Mouse (Mus musculus) spleen, adult 2 months (tissue): ENCODE measurements around the gene Lim2.

Experiments used
- CTCF ChIP-seq: fragments of 200-500 bp; IDR thresholded peaks from 2 replicates; pipeline ENCODE4 v1.5.1; 2011; ENCODE audit warnings: mild to moderate bottlenecking, inconsistent platforms; ENCODE audit not compliant: insufficient read depth, insufficient read length, insufficient replicate concordance; ENCODE audit errors: extremely low read depth
- POLR2A ChIP-seq: fragments of 200-500 bp; IDR thresholded peaks from 2 replicates; pipeline ENCODE4 v1.6.1; 2011; ENCODE audit warnings: low read depth, low read length, inconsistent platforms

DNA sequence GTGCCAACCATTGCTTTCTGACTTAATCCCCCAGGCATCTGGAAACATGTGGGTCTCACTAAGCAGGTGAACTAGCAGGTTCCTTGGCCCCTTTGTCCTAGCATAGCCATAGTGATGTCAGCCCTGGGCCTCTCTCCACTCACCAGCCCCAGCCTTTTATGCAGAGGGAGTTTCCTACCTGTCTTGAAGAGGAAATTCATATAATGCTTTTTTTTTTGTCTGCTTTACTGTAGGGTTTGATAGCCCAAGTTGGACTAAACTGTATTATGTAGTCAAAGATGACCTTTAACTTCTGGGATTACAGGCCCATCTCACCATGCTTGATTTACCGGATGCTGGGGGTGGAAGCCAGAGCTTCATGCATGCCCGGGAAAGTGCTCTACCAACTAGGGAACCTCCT lies 22.3 kb downstream of the Lim2 start:
- no peak for TF ChIP-seq CTCF
- no peak for TF ChIP-seq POLR2A
